Mouse (Mus musculus) kidney, adult 8-10 months (tissue): ENCODE measurements around the gene Gnl2.

Source experiments
- DNase-seq, 2 experiments: peaks; one replicate each; pipeline ENCODE4 v3.0.0; 2022

Gnl2 gene

DNA sequence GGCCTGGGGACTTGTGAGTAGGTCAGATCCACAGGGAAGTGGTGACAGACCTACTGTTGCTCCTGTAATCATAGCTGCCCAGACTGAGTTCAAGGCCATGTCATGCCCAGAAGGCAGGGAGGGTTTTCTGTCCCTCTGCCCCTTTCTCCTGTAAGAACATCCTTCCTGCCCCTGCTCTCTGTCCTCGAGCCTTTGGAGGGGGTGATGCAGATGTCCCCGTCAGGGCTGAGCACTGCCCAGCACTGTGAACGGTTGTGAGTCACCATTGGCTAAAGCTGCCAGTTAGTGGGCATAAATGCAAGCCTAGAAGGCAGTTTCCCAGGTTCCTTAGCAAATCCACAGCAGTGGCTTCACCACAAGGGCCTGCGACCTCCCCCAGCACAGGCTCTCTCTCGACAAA is 76.6 kb downstream of the Gnl2 start:
- DNase-seq: no peak

GRCm38 (mm10) chr4:125096066-125096465 is 79.7 kb downstream of the Gnl2 start:
- no peak for DNase-seq

DNA sequence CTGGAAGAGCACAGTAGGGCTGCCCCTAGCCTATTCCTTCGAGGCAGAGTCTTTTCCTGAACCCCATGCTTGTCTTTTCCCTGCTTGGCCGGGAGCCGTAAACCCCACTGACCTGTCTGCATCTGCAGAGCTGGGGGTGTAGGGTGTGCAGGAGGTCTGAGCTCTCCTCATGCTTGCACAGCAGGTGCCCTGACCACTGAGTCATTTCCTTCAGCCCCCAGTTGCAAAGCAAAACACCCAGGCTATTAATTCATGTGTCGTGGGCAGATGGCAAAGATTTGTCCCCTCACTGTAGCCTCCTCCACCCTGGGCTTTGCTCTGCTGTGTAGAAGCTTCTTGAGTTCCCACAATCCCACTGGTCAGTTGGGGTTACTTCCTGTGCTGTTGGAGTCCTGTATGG is 81.0 kb downstream of the Gnl2 start:
- no peak for DNase-seq

GRCm38 (mm10) chr4:125099458-125099857 is 83.1 kb downstream of the Gnl2 start:
- peak; percentile 57 to 86 for DNase-seq

DNA sequence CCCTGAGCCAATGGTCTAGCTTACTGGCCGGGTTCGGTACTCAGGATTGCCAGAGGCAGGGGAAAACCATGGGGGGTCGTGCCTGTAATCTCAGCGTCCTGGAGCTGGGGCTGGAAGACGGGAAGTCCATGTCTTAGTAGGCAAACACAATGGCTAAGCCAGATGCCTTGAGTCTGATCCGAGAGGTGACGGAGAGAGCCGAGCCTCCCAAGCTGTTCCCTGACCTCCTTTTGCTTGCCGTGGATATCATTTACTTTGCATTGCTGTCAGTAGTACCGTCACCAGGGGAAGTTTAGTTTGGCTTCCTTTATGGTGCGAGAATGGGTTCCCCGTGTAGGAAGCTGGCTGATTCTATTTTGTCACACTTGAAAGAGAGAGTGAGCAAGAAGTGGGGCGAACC is 84.9 kb downstream of the Gnl2 start:
- no peak for DNase-seq
